Mouse (Mus musculus) layer of hippocampus, adult 11-12 months (tissue): ENCODE data around the gene Satb2.

Experiments
- DNase-seq: peaks from one replicate; pipeline ENCODE4 v3.0.0; 2022; ENCODE audit warnings: low spot score

The Satb2 gene

DNA sequence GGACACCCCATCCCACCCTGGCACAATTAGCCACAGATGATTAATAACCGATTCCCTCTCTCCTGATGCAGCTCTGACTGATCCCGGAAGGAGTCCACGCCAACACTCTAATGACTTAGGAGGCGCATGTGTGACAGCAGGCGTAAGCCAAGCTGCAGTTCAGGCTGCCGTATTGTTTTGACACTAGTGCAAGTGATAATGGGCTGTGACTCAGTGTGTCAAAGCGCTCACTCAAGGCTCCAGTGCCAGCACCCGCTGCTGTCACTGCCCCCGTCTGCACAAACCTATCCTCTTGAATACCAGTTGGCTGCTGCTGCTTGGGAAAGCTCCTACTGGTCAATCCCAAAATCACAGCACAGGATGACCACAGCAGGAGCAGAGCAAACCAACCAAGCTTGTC lies 49.7 kb downstream of the Satb2 start:
- DNase-seq, result peak; percentile 22

DNA sequence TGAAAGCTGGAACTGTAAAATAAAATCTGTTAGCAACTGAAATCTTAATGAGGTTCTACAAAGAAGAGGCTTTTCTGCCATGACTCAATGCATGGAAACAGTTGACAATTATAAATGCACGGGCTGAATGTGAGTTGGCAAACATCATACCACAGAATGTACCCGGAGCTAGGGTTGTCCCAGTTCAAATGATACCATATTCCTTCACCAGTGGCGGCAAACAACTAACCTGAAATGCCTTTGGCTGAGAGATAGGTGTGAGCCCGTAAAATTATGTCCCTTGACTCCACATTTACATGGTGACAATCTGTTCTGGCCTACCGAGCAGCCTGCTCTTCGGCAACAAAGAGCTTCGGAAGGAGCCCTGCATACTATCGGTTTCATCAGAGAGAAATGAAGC lies 58.0 kb downstream of the Satb2 start:
- no peak for DNase-seq

DNA sequence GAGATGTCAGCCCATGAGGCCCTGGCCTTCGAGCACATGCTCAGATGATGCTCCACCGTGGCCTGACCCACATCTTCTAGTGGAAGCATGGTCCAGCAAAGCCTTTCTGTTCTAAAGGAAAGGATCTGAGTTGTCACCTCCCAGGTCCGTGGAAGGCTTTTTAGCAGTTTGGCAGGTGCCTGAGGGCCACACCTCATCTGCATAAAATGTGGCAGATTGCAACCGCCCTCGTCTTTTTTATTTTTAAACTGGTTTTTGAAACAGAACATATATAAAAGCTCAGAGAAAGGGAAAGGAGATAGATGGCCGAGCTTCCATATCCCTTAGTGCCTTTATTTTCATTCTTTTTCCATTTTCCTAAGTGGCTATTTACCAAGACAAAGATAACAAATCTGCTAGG lies 64.2 kb downstream of the Satb2 start:
- DNase-seq, result no peak

- no peak for DNase-seq
Measured at GRCm38 (mm10) chr1:56900706-56901287, 77.7 kb downstream of the Satb2 start.

DNA sequence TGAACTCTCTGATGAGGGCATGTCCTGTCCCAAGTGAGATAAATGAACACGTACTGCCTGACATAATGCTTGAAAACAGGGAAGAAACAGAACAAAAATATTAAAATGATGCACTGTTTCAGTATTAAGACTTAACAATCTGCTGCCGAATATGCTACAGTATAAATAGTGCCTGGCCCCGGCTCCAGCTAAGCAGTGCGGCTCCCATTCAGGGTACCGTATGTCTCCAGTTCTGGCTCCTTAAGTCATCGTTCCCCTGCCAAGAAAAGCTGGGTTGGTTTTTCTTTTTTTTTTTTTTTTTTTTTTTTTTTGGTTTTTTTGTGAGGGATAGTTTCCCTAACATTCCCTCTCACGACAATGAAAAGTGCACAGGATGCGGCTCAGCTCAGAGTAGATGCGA lies 78.3 kb downstream of the Satb2 start:
- peak; percentile 29 for DNase-seq

DNA sequence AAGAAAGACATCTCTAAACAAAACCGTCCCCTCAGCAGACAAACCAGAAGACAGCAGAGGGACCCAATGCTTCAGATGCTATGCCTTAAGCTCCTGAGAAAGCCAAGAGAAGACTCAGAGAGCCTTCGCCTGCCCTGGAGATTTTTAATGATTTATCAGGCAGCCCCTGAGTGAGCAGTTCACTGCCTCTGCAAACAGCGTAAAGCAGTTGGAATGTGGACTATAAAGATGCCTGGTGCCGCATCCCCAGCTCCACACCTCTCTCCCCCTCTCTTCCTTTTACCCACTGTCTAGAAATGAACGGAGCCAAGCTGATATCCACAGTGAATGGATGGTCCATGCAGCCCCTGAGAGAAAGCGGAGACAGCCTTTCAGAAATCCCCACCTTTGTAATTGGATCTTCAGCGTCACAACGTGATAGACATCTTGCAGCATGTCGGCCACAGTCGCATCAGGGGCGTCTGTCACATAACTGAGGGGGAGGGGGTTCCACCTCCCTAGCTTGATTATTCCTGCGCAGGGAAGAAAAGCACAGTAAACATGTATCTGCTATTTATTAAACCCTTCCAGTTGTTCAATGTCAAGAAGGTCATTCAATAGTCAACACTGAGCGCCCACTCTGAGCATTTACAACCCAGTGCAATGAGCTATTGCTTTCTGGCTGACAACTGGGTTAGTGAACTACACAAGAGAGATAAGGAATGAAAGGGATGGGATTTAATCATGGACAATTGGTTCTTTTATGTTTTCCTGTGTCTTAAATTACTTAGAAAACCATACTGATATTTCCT lies 79.6 kb downstream of the Satb2 start:
- no peak for DNase-seq

DNA sequence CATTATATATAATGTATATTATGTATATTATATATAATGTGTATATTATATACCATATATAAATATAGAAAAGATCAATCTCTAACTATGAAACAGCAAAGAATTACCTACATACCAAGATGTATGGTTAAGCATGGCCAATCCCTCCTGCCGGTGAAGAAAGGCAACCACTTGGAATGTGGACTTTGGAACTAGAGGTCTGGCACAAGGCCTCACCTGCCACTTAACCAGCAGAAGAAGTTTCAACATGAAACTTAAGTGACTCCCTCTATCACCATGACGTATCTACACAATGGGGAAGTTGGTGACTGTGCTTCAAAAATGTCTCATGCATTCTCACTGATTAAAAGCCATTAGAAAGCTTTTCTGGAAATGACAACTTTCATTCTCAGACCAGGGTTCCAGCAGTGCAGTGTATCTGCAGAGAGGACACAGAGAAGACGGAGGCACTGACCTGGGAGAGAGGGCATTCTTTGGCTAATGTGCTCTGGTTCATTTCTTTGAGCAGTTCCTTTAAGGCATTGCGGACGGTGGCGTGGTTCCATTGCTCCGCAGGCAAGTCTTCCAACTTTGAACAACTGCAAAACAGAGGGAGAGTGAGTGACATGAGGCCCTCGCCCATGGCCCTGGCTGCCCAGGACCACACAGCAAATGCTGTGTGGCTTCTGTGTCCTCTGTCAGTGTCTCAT lies 80.8 kb downstream of the Satb2 start:
- DNase-seq, result no peak

GRCm38 (mm10) chr1:56896670-56897069 lies 81.8 kb downstream of the Satb2 start:
- no peak for DNase-seq

DNA sequence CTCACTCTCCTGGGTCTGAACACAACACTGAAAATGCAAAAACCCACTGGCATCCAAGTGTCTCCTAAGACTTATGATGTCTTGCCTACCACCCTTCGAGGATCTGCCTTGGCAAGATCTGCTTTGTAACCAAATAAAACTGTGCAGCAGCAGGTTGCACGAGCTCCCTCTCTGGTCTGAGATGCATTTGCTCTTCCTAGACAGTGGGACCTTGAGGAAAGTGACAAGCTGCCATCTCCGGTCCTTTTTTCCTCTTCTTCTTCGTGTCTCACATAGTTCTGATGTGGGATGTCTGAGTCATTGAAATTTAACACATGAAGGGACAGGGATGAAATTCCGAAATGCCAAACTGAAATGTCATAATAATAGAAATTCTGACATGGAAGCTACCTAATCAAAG lies 85.7 kb downstream of the Satb2 start:
- no peak for DNase-seq

GRCm38 (mm10) chr1:56888939-56889338 lies 89.5 kb downstream of the Satb2 start:
- no peak for DNase-seq

DNA sequence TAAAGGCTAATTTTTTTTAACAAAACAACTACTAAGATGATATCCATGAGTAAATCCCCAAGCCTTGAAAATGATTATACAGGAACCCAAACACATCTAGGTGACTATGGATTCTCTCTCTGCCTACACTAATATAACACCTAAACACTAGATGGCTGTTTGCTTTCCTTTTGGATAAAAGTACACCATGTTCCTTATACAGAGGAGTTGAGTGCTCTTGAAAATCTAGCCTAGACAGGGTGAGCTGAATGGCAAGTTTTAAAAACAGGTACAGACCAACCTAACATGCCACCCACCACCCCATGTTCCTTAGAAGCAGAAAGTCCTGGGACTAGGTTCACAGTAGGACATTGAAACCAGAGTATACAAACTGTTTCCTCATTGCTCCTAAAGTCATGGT lies 90.9 kb downstream of the Satb2 start:
- DNase-seq, result no peak

- peak; percentile 15 for DNase-seq
Measured at GRCm38 (mm10) chr1:56871485-56871884, 107.0 kb downstream of the Satb2 start.

DNA sequence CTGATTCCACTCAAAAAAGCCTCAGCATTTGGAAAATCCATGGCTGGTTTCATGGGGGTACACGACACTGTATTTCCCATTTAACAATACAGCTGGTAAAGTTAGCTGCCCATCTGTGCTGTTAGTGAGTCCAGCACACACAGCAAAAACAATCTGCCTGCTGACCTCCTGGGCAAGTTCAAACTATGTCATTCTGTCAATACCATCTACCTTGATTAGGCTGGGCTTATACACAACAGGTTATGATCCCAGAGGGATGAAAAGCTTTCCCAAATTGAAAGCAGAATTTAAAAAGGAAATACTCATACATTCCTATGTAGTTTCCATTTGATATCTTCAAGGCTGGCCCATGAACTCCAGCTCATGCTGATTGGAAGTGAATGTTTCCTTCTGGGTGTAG lies 113.2 kb downstream of the Satb2 start:
- no peak for DNase-seq

DNA sequence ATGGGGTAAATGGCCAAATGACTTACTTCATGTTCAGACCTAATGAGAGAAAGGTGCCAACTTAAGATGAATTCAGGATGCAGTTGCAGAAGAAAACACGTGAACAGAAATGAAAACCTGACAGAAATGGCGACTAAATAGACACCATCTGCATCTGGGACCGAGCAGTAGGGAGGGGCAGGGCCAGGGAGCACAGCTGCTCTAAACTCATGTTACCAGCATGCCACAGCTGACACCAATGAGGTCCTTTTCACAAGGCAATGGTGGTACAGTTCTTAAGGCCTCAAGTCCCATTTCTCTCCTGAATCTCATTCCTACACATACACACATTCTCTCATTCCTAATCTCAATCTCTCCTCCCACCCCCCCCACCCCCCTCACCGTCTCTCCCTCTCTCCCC lies 115.7 kb downstream of the Satb2 start:
- DNase-seq, result no peak

GRCm38 (mm10) chr1:56857202-56857601 lies 121.2 kb downstream of the Satb2 start:
- DNase-seq, result no peak

DNA sequence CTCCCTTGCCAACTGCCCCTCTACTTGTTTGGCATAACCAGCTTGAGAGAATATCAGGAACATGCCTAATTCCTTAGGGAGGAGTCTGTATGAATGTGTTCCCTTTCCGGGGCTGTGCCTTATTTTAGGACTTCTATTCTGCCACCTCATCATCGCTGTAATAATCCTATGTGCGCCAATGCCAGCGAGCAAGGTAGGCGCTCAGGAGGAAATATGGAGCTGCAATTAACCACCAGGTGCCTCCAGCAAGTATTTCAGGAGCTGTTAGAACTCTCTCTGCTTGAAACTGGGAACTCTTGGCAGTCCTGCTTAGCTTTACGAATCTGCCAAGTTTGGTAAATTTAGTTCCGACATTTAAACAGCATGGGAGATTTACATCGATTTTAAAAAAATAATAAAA lies 128.0 kb downstream of the Satb2 start:
- DNase-seq, result peak; percentile 13

DNA sequence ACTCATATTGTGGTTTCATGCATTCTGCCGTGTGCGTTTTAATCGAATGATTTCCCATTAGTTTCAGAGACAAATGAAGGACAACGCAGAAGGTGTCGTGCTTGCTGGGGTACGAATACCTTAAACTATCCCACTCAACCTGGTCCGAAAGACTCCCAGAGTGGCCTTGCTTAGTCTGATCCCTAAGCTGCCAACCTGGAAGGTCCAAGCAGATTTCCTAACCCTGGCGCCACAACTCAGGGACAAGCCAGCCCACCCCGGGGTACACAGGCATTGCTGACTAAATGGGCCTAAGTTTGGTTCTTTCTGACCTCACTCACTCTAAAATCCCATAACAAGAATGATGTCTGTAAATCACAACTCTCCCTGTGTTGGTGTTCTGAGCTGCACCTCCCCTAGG lies 132.1 kb downstream of the Satb2 start:
- DNase-seq, result no peak

GRCm38 (mm10) chr1:56845523-56846118 lies 132.8 kb downstream of the Satb2 start:
- DNase-seq, result no peak

- no peak for DNase-seq
Measured at GRCm38 (mm10) chr1:56844551-56845330, 133.7 kb downstream of the Satb2 start.

DNA sequence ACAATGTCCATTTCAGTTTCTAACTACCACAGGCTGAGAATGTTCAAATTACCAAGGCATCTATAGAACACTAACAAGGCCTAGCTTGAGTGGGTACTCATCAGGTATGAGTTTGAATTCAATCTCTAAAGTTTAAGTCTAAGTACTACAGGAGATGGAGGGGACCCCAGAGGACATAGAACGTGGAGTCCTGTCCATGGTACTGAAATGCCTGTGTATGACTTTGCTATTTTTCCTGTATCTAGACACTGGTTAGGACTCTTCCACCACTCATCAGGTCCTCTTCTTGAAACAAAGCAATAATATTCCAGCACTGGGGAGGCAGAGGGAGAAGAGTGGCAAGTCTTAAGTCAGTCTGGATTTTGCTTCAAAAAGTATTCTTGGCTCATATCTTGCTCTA lies 139.5 kb downstream of the Satb2 start:
- no peak for DNase-seq

GRCm38 (mm10) chr1:56833984-56834900 lies 144.2 kb downstream of the Satb2 start:
- no peak for DNase-seq
